Mouse (Mus musculus): ENCODE results near the gene Galnt14.

The Galnt14 gene

DNA sequence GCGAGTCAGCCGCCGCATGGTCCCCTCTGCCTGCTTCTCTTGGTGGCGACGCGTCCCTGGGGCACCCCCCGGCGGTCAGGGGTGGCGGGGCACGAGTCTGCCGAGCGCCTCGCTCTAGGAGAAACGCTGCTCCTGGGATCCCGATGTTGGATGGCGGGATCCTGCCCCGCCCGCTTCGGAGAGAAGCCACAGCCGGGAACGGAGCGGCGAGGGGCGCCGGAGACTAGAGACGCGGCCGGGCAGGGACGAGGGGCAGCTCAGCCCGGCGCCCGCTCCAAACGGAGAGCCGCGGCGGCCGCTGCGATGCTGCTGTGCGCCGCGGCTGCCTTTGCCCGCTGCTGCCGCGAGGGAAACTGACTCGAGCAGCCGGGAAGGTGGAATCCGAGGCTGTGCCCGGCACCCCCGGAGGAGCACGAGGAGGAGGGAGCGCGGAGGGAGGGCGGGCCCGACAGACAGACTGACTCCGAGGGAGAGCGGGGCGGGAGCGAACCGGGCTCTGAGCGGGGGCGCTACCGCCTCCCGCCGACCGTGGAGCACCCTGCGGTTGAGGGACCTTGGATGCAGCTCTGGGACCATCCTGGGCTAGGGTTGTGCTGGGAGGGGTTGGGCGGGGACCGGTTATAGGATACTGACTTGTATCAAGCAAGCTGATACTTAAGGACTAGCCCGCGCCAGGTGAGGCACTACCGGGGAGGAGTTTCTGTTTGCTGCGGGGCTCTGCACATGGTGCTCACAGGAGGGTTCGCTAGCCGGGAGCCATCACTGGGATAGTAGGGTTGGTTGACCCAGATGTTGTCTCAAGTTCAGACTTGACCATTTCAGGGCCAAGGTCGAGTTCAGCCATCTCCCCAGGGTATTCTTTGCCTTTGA lies at the start of gene Galnt14:
Galnt14 (minus strand) TSS at position 412 of the 870 bp plus-strand sequence.
- in situ Hi-C loops (cut with MboI; ENCODE audit: low pct_unique_long_range_greater_than_20kb in 1 of 2, low sequenced_read_pairs in 2 of 2, unreplicated experiment in 1 of 2), result no loop called here

DNA sequence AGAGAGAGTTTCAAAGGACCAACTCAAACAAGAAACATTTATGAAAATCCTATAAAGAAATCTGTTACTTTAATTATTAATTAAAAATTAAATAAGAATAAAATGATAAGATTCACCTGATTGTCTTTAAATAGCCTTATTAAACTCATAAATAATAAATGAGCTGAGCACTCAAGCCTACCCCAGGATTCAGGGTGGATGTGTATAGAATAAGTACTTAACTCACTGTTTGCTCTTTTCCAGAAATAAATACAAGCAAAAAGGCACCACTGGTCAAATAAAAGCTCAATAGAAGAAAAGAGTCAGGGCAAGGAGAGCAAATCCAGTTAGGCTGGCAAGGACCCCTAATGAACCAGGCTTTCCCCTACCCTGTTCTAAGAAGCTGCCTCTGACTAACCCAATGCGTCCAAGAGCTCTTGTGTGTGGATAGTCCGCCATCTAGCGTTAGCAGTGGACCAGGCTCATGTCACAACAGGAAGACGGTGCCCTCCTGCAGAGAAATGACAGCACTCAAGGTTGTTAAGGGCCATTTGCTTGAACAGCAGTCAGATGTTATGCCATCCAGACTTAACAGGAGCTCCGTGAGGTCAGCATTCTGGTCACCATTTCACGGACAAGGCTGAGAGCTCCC lies 33.5 kb upstream of the Galnt14 start:
- in situ Hi-C loops (cut with MboI; ENCODE audit: low pct_unique_long_range_greater_than_20kb in 1 of 2, low sequenced_read_pairs in 2 of 2, unreplicated experiment in 1 of 2), result loop anchor here in 1 of 2 experiments (10.0 kb wide), 1 partner anchor 439 kb away; no protein-coding TSS in a partner anchor

DNA sequence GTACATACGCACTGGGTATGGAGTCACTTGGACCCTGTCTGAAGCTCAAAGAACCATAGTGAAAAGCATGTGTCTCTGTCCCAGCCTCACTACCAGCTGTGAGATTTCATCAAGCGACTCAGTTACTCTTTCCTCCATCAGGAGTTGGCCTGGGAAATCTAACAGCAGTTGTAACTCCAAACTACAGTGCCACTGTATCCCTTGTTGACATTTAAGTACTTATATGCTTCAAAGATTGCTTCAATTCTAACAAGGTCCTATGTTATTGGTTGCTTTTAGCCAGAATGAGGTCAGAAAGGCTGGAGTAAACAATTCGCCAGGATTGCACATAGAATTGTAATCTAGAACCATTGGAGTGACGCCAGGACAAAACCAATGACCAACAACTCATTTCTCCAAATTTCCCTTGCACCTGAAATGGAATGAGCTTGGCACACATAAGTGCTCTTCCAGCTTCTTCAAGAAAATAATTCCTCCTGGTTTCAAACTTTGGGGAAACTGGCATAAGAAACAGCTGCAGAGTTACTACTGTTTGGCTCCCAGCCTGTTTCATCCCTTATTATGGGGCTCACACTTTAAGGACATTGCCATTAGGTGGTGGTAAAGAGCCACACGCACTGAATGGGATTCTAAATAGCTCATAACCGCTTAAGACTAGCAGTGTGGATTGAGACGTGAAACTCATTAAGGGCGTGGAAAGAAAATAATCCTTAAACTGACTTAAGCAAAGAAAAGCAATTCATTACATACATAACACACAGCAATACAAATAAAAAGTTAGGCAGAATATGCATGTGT lies 13.8 kb upstream of the Galnt14 start:
- in situ Hi-C loops (cut with MboI; ENCODE audit: low pct_unique_long_range_greater_than_20kb in 1 of 2, low sequenced_read_pairs in 2 of 2, unreplicated experiment in 1 of 2), result no loop called here

DNA sequence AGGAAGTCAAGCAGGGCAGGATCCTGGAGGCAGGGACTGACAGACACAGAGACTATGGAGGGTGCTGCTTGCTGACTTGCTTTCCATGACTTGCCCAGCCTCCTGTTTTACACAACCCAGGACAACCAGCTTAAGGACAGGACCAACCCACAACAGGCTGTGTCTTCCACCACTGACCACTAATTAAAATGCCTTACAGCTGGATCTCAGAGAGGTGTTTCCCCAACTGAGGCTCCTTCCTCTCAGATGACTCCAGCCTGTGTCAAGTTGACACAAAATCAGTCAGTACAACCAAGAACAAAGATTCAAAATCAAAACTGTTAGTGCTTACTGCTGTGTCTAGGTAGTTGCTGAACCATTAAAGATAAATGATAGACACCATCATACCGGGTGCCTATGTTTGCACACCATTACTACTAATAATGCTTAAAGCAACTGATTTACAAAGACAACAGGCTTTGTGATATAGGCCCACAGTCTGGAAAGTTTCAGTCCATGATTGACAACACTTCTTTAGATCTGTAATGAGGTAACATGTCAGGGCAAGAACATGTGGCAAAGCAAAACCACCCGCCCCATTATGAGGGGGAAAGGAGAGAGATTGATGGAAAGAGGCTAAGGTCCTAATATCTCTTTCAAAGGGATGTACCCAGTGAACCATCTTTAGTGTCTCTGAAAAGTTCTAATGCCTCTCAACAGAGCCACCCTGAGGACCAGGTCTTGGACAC lies 8.9 kb upstream of the Galnt14 start:
- in situ Hi-C loops (cut with MboI; ENCODE audit: low pct_unique_long_range_greater_than_20kb in 1 of 2, low sequenced_read_pairs in 2 of 2, unreplicated experiment in 1 of 2), result no loop called here

DNA sequence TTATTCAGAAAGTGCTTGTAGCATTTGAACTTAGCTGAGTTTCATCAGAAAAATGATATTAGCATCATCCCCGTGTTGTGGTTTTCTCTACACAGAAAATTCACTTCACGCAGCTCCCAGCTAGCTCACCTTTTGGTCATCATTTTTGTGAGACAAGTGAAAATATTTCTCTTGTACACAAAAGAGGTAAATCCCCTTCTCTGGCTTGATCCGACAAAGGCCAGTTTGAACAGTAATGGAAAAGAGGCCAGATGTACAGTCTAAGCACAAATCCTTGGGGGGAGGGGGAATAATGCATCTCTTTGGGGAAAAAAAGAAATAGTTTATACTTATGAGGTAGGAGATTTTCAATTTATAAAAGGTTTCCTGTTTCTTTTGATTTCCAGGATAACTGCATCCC lies 6.4 kb upstream of the Galnt14 start:
- in situ Hi-C loops (cut with MboI; ENCODE audit: low pct_unique_long_range_greater_than_20kb in 1 of 2, low sequenced_read_pairs in 2 of 2, unreplicated experiment in 1 of 2), result no loop called here

DNA sequence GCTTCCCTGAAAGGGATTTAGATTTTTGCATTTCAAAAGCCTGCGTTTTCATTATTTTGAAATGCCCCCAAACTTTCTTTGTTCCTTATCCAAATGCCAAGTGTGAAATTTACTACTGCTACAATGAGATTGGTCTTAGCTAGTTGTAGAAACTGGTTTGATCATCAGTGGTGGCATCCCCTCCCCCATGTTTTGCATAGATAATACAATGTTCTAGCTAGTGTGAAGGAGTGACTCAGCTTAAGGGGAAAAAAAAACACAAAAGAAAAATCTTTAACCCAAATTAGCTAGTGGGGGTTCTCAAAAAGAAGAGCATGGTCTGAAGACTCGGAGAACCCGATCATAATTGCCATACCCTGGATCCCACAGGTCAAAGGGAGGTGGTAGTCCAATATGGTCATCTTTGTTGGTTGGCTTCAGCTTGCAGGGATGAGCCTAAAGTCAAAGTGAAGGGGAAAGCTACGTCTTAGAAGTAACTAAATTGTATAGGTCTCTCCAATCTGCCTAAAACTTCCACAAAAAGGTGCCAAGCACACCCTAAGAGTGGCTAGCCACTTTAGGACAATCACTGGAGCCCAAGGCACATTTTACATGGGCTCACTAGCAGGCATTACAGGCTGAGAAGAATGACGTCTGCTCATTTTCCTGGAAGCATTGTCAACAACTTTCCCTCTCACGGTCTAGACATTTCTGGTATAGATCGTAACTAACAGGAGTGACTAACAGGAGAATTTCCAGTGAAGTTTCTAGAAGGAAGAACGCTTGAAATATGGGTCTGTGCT lies 4.4 kb upstream of the Galnt14 start:
- in situ Hi-C loops (cut with MboI; ENCODE audit: low pct_unique_long_range_greater_than_20kb in 1 of 2, low sequenced_read_pairs in 2 of 2, unreplicated experiment in 1 of 2), result no loop called here

DNA sequence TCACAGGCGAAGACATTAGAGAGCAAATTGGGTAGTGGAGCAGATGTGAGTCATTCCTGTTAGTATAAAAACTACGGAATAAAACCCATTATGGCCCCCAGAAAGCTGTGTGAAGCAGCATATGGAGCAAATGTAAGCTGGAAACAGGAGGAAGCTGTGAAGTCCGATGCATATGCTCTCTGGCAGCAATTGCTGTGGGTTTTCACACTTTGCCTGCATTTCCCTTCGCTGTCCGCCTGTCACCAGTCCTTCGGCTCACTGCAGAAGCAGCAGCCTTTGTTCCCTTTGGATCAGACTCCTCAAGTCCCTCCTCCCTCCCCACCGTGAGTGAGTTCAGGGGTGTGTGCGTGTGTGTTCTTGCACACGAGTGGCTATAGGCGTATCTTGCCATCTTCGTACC lies 3.1 kb upstream of the Galnt14 start:
- in situ Hi-C loops (cut with MboI; ENCODE audit: low pct_unique_long_range_greater_than_20kb in 1 of 2, low sequenced_read_pairs in 2 of 2, unreplicated experiment in 1 of 2), result no loop called here

DNA sequence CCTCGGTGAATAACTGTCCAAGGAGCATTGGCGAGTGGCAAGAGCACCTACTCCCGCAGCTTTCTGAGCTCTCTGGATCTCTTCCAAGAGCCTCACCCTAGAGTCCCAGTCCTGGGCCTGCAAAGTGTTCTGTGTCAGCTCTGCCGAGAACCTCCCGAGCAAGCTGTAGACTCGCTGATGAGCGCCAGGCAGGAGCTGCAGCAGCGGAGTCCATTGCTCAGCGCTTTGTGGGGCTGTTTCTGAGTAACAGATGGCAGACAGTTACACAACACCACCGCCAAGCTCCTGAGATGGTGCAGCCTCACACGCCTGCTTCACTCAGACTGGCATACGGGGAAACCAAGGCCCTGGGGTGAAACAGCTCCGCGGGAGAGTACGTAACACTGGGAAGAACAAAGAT lies 1.7 kb upstream of the Galnt14 start:
- in situ Hi-C loops (cut with MboI; ENCODE audit: low pct_unique_long_range_greater_than_20kb in 1 of 2, low sequenced_read_pairs in 2 of 2, unreplicated experiment in 1 of 2), result no loop called here

DNA sequence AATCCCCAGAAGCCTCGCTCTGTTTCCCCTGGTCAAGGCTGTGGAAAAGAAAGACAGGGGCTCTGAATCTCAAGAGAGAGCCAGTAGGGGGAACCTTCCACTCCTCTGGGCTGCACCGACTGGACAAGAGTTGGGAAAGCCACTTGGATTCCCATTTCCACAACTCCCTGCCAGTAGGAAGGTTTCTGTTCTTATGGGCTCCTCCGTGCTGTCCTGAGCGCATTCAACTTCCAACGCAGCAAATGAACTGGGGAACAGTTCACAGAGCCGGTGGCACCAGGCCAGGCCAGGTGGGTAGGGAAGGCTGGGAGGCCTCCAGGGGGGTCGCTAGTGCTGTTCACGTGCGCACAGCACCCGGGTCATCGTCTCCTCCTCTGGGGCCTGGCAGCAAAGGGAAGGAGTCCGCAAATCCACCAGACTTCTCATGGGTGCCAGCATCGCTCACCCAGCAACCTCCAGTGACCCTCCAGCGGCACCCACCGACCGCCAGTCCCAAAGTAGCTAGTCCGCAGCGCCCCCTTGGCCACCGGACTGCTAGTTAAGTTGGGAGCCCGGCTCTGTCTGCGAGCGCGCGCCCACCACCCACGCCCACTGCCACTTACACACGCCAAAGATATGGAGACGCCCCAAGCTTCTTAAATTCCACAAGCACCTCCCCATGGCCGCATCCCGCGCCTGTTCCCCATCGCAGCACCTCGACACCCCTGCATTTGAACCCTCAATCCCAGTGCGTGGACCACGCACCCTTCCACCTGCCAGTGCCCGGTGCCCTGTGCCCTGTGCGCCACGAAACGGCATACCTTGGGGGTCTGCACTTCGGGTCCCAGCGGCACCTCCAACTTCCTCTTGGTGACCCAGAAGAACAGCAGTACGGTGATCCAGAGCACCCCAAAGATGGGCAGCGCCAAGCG lies 867 bp downstream of the Galnt14 start:
- in situ Hi-C loops (cut with MboI; ENCODE audit: low pct_unique_long_range_greater_than_20kb in 1 of 2, low sequenced_read_pairs in 2 of 2, unreplicated experiment in 1 of 2), result no loop called here

DNA sequence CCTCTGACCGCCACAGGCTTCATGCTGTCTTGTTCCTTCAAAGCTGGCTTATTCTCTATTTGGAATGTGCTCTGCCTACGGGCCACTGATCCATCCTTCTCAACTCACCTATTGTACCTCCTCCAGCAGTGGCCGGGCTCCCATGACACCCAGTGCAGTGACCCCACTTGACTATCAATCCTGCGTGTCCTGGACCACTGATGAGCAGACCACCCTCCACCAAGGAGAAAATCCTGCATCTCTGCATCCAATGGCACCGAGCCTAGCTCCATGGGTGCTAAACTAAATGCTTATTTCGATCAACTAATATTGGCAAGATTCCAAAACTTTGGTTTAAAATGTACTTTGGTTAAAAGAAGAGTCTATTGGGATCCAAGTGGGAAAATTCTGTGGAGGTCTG lies 1.8 kb downstream of the Galnt14 start:
- in situ Hi-C loops (cut with MboI; ENCODE audit: low pct_unique_long_range_greater_than_20kb in 1 of 2, low sequenced_read_pairs in 2 of 2, unreplicated experiment in 1 of 2), result no loop called here

DNA sequence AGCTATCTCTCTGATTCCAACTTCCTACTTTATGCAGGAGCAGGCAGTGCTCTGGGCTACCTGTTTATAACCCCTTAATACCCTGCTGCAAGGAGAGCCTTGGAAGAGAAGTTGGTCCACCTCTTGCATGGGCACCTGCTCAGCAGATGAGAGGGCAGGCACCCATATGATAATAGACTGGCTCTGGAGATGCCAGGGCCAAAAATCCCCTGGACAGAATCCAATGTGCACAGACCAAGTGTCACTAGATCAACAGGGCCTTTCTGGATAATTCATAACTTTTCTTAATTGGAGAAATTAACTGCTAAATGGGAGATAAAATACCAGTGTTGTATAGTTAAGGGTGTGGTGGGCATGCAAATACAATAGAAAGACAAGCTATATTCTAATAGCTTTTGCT lies 6.7 kb downstream of the Galnt14 start:
- in situ Hi-C loops (cut with MboI; ENCODE audit: low pct_unique_long_range_greater_than_20kb in 1 of 2, low sequenced_read_pairs in 2 of 2, unreplicated experiment in 1 of 2), result no loop called here

DNA sequence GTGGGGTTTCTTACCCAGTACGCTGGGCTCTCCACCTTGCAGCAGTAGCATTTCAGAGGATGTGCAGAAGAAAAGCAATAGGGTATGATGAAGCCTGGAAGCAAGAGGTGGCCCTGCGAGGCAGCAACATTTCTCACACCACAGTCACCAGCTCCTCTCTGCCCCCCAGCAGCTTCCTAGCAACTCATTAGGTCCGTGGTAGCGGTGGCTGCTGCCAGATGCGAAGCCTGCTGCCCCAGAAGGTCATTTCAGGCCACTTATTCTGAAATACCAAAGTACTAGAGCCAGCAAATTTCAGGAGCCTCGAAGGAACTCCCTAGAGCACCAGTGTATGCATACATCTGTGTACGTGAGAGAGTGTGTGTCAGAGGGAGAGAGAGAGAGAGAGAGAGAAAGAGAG lies 9.2 kb downstream of the Galnt14 start:
- in situ Hi-C loops (cut with MboI; ENCODE audit: low pct_unique_long_range_greater_than_20kb in 1 of 2, low sequenced_read_pairs in 2 of 2, unreplicated experiment in 1 of 2), result no loop called here

DNA sequence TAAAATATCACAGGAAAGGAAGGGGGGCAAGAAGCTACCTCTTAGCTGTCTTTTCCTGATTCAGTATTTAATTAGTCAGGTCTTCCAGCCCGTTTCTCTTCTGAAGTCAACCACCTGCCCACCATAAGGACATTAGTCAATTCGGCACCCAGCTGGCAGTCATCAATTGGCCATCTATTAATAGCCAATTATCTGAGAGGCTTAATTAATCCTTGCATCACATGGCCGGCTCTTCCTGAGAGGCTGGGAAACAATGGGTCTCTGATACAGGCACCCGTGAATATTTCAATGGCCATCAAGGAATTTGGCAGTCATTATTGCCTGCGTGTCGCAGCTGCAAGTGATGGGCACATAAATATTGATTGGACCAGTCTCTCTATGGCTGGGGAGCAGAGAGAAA lies 10.4 kb downstream of the Galnt14 start:
- in situ Hi-C loops (cut with MboI; ENCODE audit: low pct_unique_long_range_greater_than_20kb in 1 of 2, low sequenced_read_pairs in 2 of 2, unreplicated experiment in 1 of 2), result no loop called here

DNA sequence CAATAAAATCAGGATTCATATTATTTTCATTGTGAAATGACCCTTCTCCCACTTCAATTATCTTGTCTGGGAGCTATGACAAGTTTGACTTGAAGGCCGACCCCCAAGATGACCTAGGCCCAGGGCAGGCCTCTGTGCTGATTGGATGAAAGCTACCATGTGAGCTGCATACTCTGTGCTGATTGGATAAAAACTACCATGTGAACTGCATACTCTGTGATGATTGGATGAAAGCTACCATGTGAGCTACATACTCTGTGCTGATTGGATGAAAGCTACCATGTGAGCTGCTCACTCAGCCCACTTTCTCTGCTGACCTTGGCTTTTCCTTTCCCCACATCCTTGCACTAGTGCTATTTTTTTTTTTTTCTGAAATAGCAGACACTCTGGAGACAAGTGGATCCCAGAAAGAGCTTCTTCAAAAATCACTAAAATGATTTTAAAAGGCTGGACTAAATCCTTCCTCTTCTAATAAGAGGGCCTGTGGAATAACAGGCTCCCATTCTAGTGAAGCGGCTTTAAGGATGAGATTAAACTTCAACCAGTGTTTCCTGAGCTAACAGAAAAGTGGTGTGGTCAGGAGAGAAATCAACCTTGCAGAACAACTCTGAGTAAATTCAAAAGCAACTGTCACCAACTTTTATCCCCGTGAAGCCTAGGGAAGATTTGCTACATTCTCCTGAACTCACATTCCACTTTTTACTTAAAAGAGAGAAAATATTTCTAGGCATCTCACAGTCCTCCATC lies 15.9 kb downstream of the Galnt14 start:
- in situ Hi-C loops (cut with MboI; ENCODE audit: low pct_unique_long_range_greater_than_20kb in 1 of 2, low sequenced_read_pairs in 2 of 2, unreplicated experiment in 1 of 2), result no loop called here

DNA sequence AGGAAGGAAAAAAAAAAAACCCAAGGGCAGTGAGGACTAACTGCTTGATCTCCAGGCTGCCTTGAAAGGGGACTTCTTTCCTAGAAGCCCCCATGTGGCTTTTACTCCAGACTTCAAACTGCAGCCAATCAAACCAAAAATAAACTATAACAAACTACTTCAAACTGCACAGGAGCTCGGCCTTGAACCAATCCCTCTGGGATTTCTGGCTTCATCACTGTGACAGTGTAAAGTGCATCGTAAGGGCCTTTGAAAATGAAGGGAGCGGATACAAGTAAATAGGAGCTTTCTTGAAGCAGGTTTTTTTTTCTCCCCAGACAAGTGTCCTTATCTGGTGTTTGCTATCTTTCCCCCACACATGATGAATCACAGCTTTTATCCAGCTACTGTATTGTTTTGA lies 22.0 kb downstream of the Galnt14 start:
- in situ Hi-C loops (cut with MboI; ENCODE audit: low pct_unique_long_range_greater_than_20kb in 1 of 2, low sequenced_read_pairs in 2 of 2, unreplicated experiment in 1 of 2), result no loop called here

DNA sequence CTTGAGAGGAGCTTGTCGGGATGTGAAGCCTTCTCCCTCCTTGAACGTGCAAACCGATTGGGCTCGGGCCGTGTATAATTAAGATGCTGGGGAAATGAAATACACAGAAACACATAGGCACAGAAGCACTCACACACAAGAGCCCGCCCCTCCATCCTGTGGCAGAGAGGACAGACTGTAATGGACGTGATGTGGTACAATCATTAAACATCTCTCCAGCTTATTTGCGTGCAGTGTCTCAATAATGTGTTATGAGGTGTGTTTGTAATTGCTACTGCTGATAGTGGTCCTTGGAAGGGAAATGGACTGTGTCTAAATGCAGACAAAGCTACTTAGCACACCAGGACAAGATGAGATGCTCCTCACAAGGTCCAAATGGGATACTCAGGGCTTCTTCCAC lies 24.0 kb downstream of the Galnt14 start:
- in situ Hi-C loops (cut with MboI; ENCODE audit: low pct_unique_long_range_greater_than_20kb in 1 of 2, low sequenced_read_pairs in 2 of 2, unreplicated experiment in 1 of 2), result no loop called here

Measured in mouse embryonic stem cell (cell line).